Mouse (Mus musculus) small intestine, adult 2 months (tissue): Measurements from ENCODE around the gene Ehd1.

ENCODE experiments used
- CTCF ChIP-seq: fragments of 200-500 bp; IDR thresholded peaks from 2 replicates; pipeline ENCODE4 v1.5.1; 2012; ENCODE audit warnings: low read depth, mild to moderate bottlenecking, control low read depth, inconsistent platforms, low read length, moderate library complexity, mixed read lengths; ENCODE audit not compliant: insufficient replicate concordance, insufficient read length; ENCODE audit errors: extremely low read depth
- POLR2A ChIP-seq: fragments of 200-500 bp; IDR thresholded peaks from 2 replicates; pipeline ENCODE4 v1.6.1; 2012; ENCODE audit warnings: low read depth, mild to moderate bottlenecking, control low read depth, inconsistent platforms, low read length, moderate library complexity

DNA sequence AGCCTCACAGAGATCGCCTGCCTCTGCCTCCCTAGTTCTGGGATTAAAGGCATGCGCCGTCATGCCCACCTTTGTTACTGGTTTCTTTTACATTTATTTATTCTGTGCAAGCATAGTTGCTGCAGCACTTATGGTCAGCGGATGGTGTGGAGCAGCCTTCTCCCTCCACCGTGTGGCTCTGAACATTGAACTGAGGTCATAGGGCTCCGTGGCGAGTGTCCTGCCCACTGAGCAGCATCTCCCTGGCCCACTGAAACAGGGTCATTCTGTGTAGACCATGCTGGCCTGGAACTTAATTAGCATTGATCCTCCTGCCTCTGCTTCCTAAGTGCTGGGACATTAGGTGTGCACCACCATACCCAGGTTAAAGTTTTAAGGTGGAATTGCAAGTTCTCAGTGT lies 4.0 kb downstream of the Ehd1 start:
- TF ChIP-seq CTCF, result no peak
- no peak for TF ChIP-seq POLR2A
